Mouse (Mus musculus): ENCODE data around the gene Tenm2. TPM values are rescaled to one million over a fixed set of nuclear protein-coding genes. Genes with fewer than 3 reads are reported as not detected.

Tenm2 gene
- polyA plus RNA-seq, 1 experiment: 0.32 TPM

DNA sequence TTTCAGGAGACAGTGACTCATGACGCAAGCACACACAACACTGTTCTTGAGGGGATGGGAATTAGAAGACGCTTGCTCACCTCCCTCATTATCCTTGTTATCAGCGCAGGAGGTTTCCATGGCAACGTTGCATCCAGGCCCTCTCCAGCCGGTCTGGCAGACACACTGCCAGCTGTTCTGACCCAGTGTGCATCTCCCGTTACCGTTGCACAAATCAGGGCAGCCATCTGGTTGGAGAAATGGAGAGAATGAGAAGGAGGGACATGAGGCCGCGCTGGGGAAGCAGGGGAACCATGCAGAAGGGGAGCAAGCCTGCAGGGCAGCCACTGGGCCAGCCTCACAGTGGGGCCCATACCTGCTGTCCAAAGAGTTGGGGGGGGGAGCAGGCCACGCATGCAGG is 1129.1 kb downstream of the Tenm2 start:
- Histone ChIP-seq H3K36me3 (ENCODE audit: control insufficient read depth, insufficient read depth, low read length) (no peaks in the 10 kb centered on the region), H3K27me3 (ENCODE audit: control insufficient read depth, insufficient read depth, low read length) (no peaks in the 10 kb centered on the region), H3K4me1 (ENCODE audit: control insufficient read depth, insufficient read depth, low read length) (peaks cover 3% of the 10 kb centered on the region), H3K4me3 (ENCODE audit: control insufficient read depth, low read depth, low read length) (no peak overlapping the region), H3K27ac (ENCODE audit: control insufficient read depth, insufficient read depth, low read depth, low read length) (no peak overlapping the region)
- no peak for TF ChIP-seq POLR2A (IDR thresholded peaks at IDR 0.05; ENCODE audit: control insufficient read depth, low read depth, low read length)
- no peak for TF ChIP-seq CTCF (IDR thresholded peaks at IDR 0.05; ENCODE audit: control insufficient read depth, insufficient read depth, insufficient replicate concordance, low read depth, low read length)

DNA sequence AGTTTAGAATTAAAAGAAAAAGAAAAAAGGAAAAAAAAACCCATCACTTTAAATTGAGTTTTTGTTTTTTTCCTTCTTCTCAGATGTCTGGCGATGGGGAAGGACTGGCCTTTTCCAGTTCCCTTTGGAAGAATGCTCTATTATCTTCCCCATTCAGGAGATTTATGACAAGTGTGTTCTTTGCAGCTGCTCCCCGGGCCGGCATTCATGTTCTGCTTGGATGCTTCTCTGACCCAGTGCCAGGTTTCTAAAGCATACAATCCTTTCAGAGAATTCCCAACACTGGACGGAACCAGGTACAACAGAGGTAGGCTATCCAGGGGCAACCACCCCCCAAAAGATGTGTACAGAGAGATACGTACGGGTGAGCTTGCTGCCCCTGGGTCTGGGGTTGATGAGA is 1132.2 kb downstream of the Tenm2 start:
- Histone ChIP-seq H3K4me3 (ENCODE audit: control insufficient read depth, low read depth, low read length) (no peak overlapping the region), H3K4me1 (ENCODE audit: control insufficient read depth, insufficient read depth, low read length) (no peaks in the 10 kb centered on the region), H3K36me3 (ENCODE audit: control insufficient read depth, insufficient read depth, low read length) (no peaks in the 10 kb centered on the region), H3K27me3 (ENCODE audit: control insufficient read depth, insufficient read depth, low read length) (no peaks in the 10 kb centered on the region), H3K27ac (ENCODE audit: control insufficient read depth, insufficient read depth, low read depth, low read length) (no peak overlapping the region)
- TF ChIP-seq POLR2A (IDR thresholded peaks at IDR 0.05; ENCODE audit: control insufficient read depth, low read depth, low read length): no peak
- TF ChIP-seq CTCF (IDR thresholded peaks at IDR 0.05; ENCODE audit: control insufficient read depth, insufficient read depth, insufficient replicate concordance, low read depth, low read length): no peak

DNA sequence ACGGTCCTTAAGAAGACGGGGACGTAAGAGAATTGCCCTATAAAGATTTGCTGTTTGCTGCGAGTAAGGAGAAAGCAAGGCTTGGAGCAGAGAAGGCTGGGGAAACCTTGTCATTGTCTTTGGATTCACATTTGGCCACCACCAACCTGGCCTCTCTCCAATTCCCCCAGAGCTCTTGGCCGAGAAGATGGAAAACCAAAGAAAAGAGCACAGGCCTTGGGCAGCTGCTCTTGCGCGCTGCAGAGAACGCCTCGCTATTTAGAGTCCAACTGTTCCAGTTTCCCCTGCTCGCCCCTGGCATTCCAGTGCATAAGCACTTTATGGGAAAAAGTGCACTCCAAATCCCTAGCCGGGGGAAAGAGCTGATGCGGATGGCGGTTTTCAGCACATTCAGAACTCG is 1139.5 kb downstream of the Tenm2 start:
- Histone ChIP-seq H3K27me3 (ENCODE audit: control insufficient read depth, insufficient read depth, low read length) (no peaks in the 10 kb centered on the region), H3K4me3 (ENCODE audit: control insufficient read depth, low read depth, low read length) (no peak overlapping the region)
- TF ChIP-seq POLR2A (IDR thresholded peaks at IDR 0.05; ENCODE audit: control insufficient read depth, low read depth, low read length) (no peak), CTCF (IDR thresholded peaks at IDR 0.05; ENCODE audit: control insufficient read depth, insufficient read depth, insufficient replicate concordance, low read depth, low read length) (no peak)

DNA sequence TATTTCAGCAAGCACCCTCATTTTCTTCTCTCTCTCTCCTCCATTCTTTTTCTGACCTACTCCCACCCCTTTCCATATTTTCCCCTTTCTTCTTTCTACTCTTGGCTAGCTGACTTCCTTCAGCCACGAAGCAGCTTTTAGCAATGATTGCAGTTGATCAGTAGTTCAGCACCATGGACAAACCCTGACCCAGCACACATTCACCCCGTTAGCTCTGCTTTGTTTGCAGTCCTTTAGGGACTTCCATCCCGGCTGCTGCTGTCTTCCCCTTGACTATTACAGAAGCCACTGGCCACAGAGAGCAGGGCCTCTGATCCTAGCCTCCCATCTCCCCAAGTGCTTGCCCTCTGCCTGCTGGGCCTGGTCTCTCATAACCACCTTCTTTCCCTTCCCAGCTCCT is 1145.6 kb downstream of the Tenm2 start:
- TF ChIP-seq POLR2A (IDR thresholded peaks at IDR 0.05; ENCODE audit: control insufficient read depth, low read depth, low read length) (no peak), CTCF (IDR thresholded peaks at IDR 0.05; ENCODE audit: control insufficient read depth, insufficient read depth, insufficient replicate concordance, low read depth, low read length) (no peak)
- H3K4me3 ChIP-seq (ENCODE audit: control insufficient read depth, low read depth, low read length): no peak overlapping the region
- no peaks in the 10 kb centered on the region for H3K4me1 ChIP-seq (ENCODE audit: control insufficient read depth, insufficient read depth, low read length)
- H3K27me3 ChIP-seq (ENCODE audit: control insufficient read depth, insufficient read depth, low read length): no peaks in the 10 kb centered on the region
- no peak overlapping the region for H3K27ac ChIP-seq (ENCODE audit: control insufficient read depth, insufficient read depth, low read depth, low read length)
- no peaks in the 10 kb centered on the region for H3K36me3 ChIP-seq (ENCODE audit: control insufficient read depth, insufficient read depth, low read length)

More for the DNA sequence above, 1139.5 kb downstream of the Tenm2 start:
- Histone ChIP-seq H3K4me1 (ENCODE audit: control insufficient read depth, insufficient read depth, low read length) (no peaks in the 10 kb centered on the region), H3K36me3 (ENCODE audit: control insufficient read depth, insufficient read depth, low read length) (no peaks in the 10 kb centered on the region), H3K27ac (ENCODE audit: control insufficient read depth, insufficient read depth, low read depth, low read length) (no peak overlapping the region)

GRCm38 (mm10) chr11:36081399-36082053 is 1154.2 kb downstream of the Tenm2 start:
- Histone ChIP-seq H3K36me3 (ENCODE audit: control insufficient read depth, insufficient read depth, low read length) (no peaks in the 10 kb centered on the region), H3K27me3 (ENCODE audit: control insufficient read depth, insufficient read depth, low read length) (no peaks in the 10 kb centered on the region)

DNA sequence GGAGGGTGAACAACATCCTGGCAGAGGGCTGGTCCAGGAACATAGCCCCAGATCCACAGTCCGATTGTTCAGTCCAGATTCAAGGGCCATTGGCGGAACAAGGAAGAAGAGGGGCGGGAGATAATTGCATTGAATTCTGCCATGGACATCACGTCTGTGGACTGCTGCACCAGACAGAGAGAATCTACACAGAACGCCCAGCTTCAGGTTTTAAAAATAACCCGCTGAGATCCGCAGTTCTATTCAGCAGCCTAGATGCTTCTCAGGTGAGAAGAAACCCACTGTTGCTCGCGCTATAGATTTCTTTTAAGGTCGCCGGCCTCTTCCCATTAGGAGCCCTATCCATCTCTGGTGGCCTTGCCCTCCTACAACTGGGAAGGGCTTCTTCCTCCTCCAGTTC is 1155.0 kb downstream of the Tenm2 start:
- Histone ChIP-seq H3K36me3 (ENCODE audit: control insufficient read depth, insufficient read depth, low read length) (no peaks in the 10 kb centered on the region), H3K4me3 (ENCODE audit: control insufficient read depth, low read depth, low read length) (no peak overlapping the region), H3K27ac (ENCODE audit: control insufficient read depth, insufficient read depth, low read depth, low read length) (no peak overlapping the region)

More at GRCm38 (mm10) chr11:36081399-36082053, 1154.2 kb downstream of the Tenm2 start:
- no peak for TF ChIP-seq POLR2A (IDR thresholded peaks at IDR 0.05; ENCODE audit: control insufficient read depth, low read depth, low read length)
- TF ChIP-seq CTCF (IDR thresholded peaks at IDR 0.05; ENCODE audit: control insufficient read depth, insufficient read depth, insufficient replicate concordance, low read depth, low read length): no peak
- H3K27ac ChIP-seq (ENCODE audit: control insufficient read depth, insufficient read depth, low read depth, low read length): no peak overlapping the region
- H3K4me3 ChIP-seq (ENCODE audit: control insufficient read depth, low read depth, low read length): no peak overlapping the region
- H3K4me1 ChIP-seq (ENCODE audit: control insufficient read depth, insufficient read depth, low read length): no peaks in the 10 kb centered on the region

GRCm38 (mm10) chr11:36078391-36078790 is 1157.4 kb downstream of the Tenm2 start:
- no peak for TF ChIP-seq CTCF (IDR thresholded peaks at IDR 0.05; ENCODE audit: control insufficient read depth, insufficient read depth, insufficient replicate concordance, low read depth, low read length)
- no peak for TF ChIP-seq POLR2A (IDR thresholded peaks at IDR 0.05; ENCODE audit: control insufficient read depth, low read depth, low read length)
- Histone ChIP-seq H3K27ac (ENCODE audit: control insufficient read depth, insufficient read depth, low read depth, low read length) (no peak overlapping the region), H3K4me1 (ENCODE audit: control insufficient read depth, insufficient read depth, low read length) (no peaks in the 10 kb centered on the region), H3K36me3 (ENCODE audit: control insufficient read depth, insufficient read depth, low read length) (no peaks in the 10 kb centered on the region), H3K4me3 (ENCODE audit: control insufficient read depth, low read depth, low read length) (no peak overlapping the region), H3K27me3 (ENCODE audit: control insufficient read depth, insufficient read depth, low read length) (no peaks in the 10 kb centered on the region)

More for the DNA sequence above, 1155.0 kb downstream of the Tenm2 start:
- TF ChIP-seq CTCF (IDR thresholded peaks at IDR 0.05; ENCODE audit: control insufficient read depth, insufficient read depth, insufficient replicate concordance, low read depth, low read length): no peak
- no peaks in the 10 kb centered on the region for H3K4me1 ChIP-seq (ENCODE audit: control insufficient read depth, insufficient read depth, low read length)
- H3K27me3 ChIP-seq (ENCODE audit: control insufficient read depth, insufficient read depth, low read length): no peaks in the 10 kb centered on the region

Measured in testis, adult 2 months (tissue).